ENCODE assay signal across 12 mouse cellular contexts in the genomic region with DNA sequence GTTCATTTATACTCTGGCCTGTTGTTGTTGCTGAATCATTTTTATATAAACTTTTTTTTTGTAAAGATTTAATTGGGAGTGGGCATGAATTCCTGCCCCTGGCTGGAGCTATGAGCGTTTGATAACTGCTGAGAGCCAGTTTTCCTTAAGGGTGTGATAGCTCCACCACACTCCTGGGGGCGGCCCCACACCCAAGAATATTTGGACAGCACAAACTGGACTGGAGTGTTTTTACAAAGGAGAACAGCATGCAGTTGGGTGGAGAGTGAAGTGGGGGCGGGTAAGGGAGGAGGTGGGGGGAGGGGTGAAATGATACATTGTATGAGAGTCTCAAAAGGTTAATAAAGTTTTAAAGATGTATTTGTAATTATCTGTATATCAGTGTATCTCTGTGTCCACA. TPM values are rescaled to one million over a fixed set of nuclear protein-coding genes. Genes with fewer than 3 reads are reported as not detected.
"Had no signal": no experiment of that assay in that cellular context is flagged by ENCODE, and none has a peak within 500 bp of the region (broad histone marks: within the 10 kb centered on the region; RNA-seq: fewer than 3 reads in every experiment).

No protein-coding gene starts in this region.

- H3K9ac ChIP-seq: limb, embryonic 12.5 days; liver, embryonic 13.5 days; liver, postnatal 0 days; midbrain, embryonic 15.5 days; neural tube, embryonic 12.5 days had no signal

- DNase-seq: kidney, adult 8-10 months; layer of hippocampus, postnatal 36 days; liver; liver, embryonic 13.5 days; liver, postnatal 0 days had no signal

- ATAC-seq: intestine, postnatal 0 days; liver, postnatal 0 days; midbrain, embryonic 15.5 days had no signal

- H3K4me3 ChIP-seq: limb, embryonic 12.5 days; liver, embryonic 13.5 days; megakaryocyte, embryonic 14.5 days; midbrain, embryonic 15.5 days; neural tube, embryonic 12.5 days had no signal

- H3K36me3 ChIP-seq: limb, embryonic 12.5 days; liver, embryonic 13.5 days; midbrain, embryonic 15.5 days; neural tube, embryonic 12.5 days had no signal

- H3K27me3 ChIP-seq: liver, embryonic 13.5 days; midbrain, embryonic 15.5 days; neural tube, embryonic 12.5 days had no signal

- H3K27ac ChIP-seq: limb, embryonic 12.5 days; liver, embryonic 13.5 days; macrophage; midbrain, embryonic 15.5 days; neural tube, embryonic 12.5 days had no signal

- H3K9me3 ChIP-seq: limb, embryonic 12.5 days; liver, embryonic 13.5 days; megakaryocyte, embryonic 14.5 days; midbrain, embryonic 15.5 days; neural tube, embryonic 12.5 days had no signal

- H3K4me1 ChIP-seq: liver, embryonic 13.5 days; midbrain, embryonic 15.5 days; neural tube, embryonic 12.5 days had no signal

- H3K4me2 ChIP-seq: limb, embryonic 12.5 days; liver, embryonic 13.5 days; midbrain, embryonic 11.5 days; midbrain, embryonic 15.5 days; neural tube, embryonic 12.5 days had no signal

RNA-seq across cellular contexts. Expression of a gene that starts 24.8 kb away (rescaled TPM):
- polyA plus RNA-seq: macrophage had no signal
